Mouse (Mus musculus) MN1 (cell line): ENCODE measurements around the gene Nfkbia.

ENCODE experiments used
- DNase-seq: peaks from one replicate; pipeline ENCODE4 v3.0.0-alpha.2; 2016; ENCODE audit warnings: low spot score

The Nfkbia gene

DNA sequence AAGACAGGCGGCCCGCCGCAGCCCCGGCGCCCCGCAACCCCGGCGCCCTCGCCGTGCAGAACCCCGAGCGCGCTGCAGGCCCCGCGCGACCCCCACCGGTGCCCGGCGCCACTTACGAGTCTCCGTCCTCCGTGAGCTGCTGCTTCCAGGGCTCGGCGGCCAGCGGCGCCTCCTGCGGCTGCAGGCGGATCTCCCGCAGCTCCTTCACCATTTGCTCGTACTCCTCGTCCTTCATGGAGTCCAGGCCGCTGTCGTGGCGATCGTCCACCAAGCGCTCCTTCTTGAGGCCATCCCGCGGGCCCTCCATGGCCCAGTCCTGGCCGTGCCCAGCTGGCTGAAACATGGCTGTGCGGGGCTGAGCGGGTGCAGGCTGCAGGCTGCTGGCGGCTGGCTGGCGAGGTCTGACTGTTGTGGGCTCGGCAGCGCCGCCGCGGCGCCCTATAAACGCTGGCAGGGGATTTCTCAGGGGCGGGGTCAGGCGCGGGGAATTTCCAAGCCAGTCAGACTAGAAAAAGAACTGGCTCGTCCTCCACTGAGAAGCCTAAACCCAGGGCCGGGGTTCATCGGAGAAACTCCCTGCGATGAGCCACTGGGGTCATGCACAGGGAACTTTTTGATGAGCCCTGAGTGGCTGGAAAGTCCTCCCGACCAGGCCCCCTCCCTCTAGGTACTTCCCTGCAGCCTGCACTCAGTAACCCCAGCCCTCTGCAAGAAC lies at the start of gene Nfkbia:
Gene Nfkbia, minus strand, starts transcription at position 464 of the 715 bp plus-strand sequence.
- DNase-seq = peak; percentile 97

- DNase-seq = no peak
Observed at GRCm38 (mm10) chr12:55539157-55539556, 46.7 kb upstream of the Nfkbia start.

DNA sequence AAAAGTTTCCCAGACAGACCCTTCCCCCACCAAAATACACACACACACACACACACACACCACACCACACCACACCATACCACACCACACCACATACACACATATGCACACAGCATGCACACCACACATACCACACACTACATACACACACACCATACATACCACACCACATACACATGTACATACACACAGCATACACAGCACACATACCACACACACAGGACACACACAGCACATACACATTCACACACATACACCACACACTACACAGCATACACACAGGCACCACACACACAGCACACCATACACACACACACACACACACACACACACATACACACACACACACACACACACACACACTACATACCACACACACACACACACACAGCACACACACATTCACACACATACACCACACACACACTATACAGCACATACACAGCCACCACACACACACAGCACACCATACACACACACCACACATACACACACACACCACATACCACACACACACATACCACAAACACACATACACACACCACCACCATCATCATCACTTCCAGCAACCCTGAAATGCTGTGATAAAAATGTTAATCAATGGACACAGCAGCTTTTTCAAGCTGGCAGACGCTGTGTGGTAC lies 46.0 kb upstream of the Nfkbia start:
- DNase-seq = no peak

GRCm38 (mm10) chr12:55537742-55538141 lies 45.3 kb upstream of the Nfkbia start:
- DNase-seq = no peak

GRCm38 (mm10) chr12:55536537-55537135 lies 44.2 kb upstream of the Nfkbia start:
- no peak for DNase-seq

- DNase-seq = no peak
Observed at GRCm38 (mm10) chr12:55526983-55527752, 34.7 kb upstream of the Nfkbia start.

DNA sequence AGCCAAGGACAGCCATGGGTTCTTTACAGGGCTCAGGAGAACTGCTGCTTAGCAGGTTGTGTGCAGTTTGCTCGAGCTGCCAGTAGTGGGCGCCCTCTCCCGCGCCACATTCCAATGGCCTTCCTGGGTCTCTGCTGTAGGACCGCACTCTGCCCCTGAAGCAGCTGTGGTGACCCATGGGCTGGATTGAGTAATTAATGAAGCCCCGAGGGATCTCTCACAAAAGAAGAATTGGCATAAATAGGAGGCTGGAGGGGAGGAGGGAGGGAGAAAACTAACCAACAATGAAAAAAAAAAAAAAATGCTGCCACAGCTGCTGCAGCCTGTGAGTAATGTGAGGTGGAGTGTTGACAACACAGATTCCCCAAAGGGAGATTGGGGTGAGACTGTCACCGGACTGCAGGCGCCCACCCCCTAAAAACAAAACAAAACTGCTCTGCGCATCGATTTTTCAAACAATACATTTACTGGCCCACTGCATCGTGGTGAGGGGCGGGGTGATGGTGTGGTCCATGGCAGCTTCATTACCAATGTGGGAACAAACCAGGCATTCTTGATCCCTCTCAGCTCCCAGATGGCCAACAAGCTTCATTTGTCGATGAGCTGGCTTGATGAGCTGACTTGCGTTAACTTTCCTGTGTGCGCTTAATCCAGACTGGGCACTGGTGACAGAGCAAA lies 25.8 kb upstream of the Nfkbia start:
- DNase-seq = no peak

DNA sequence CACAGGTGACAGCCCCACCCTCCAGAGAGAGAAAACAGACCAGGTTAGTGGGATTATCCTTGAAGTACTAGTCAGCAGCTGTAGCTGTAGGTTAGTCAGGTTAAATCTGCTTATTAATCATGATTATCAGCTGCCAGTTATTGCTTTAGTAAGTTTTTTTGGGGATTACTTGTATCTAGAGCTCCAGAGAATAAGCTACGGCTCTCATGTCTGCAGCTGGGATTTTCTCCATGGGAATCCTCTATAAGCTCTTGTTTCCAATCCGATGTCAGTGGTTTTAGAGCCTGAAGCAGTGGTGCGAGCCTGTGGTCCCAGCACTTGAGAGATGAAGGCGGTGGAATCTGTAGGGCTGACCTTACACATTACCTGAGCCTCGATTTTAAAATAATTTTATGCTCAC lies 16.4 kb upstream of the Nfkbia start:
- DNase-seq = no peak

DNA sequence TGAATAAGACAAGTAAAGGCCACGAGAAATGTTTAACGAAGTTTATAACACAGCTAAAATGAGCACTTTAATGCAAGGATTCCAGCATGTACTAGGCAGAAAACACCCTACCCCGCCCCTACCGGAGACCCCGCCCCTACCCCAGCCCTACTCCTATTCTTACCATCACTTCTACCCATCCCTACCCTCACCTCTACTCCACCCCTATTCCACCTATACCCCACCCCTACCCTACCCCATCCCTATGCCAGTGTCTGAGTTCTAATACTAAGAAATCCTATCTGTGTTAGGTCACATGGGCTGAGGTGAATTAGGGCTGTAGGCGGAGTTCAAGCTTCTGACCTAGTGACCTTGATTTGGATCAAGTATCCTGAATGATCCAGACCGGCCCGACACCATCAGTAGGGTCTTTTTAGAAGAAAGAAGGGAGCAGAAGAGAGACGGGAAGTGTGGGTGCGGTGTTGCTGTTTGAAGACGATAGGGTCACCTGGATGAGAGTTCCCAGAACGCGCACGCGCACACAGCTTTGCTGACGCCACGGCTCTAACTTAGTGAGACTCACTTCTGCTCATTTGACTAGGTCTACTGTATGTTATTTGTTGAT lies 15.0 kb upstream of the Nfkbia start:
- DNase-seq = no peak

GRCm38 (mm10) chr12:55506029-55506330 lies 13.5 kb upstream of the Nfkbia start:
- peak; percentile 96 for DNase-seq

DNA sequence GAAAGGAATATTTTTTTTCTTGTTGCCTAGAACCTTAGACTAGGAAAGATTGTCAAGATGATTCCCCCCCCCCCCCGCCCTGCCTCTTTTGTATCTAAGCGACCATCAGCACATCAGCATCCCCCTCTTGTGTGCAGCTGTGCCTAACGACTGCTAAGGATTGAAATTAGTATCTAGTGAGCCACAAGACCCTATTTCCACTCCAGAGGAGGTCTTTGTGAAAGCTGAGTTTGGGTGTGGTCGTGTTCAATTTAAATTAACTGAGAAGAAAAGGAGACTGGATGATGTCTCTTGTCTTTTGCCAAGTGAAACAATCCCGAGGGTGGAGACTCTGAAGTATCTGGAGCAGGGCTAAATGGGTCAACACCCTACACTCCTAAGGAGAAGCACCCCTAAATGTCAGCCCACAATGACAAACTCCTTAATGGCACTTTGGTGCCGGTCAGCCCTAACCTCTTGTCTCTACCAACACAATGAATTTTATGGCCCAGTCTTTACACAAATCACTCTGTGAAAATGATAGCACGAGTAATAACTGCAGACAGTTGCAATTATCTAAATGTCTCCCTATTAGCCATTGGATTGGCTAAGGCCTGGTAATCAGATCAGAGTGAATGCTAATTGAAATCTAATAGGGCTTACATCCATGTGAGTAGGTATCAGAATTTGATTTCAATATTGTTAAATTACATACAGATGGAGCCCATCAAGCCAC lies 13.0 kb upstream of the Nfkbia start:
- DNase-seq = no peak

DNA sequence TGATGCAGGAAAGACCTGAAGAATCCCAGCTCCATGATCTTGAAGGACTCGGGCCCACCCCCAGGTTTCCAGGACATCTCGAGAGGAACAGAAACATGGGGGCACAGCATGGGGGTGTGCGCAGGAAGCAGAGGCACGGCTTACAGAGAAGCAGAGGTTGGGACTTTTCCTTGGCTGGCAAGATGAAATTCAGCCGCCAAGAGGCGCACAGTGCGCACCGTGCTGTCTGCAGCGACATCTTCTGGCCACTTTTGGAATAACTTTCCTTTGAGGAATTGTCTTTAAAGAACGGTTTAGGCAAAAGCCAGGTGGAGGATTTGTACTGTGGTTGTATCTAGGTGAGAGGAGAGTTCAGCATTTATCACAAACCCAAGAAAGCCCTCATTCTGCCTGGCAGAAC lies 6.6 kb upstream of the Nfkbia start:
- DNase-seq = peak; percentile 96

GRCm38 (mm10) chr12:55497737-55498136 lies 5.3 kb upstream of the Nfkbia start:
- no peak for DNase-seq

- DNase-seq = no peak
Observed at GRCm38 (mm10) chr12:55495902-55496605, 3.6 kb upstream of the Nfkbia start.

DNA sequence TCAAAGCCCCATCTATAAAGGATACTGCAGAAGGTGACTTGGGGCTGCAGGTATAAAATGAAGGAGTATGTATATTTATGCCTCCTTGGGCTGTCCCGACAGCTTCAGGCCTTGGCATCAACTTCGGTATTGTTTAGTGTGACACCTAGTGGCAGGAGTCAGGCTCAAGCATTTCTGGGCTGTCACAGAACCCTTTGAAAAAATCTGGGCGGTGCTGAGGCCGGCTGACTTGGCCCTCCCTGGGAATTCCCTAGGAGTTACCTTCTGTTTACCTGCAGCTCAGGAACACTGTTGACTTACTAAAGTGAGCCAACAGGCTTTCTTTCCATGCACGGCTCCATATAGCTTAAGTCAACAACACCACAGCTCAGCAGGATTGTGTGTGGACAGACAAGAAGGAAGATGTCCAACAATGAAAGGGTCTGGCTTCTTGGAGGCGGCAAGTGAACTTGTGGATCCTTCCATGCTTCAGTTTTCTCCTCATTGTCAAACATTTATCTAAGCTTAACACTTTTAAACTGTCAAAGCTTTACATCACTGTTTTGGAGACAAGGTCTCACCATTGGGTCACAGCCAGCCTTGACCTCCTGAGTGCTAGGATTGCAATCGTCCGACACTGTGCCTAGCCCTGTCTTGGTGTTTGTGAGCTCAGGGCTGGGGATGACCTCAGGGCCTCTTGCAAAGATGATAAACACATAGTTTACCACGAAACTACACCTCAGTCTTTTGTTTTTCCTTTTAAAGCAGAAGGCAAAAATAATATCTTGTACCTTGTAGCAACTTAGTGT lies 2.9 kb upstream of the Nfkbia start:
- peak; percentile 91 for DNase-seq

- peak; percentile 60 for DNase-seq
Observed at GRCm38 (mm10) chr12:55493381-55493780, 934 bp upstream of the Nfkbia start.

GRCm38 (mm10) chr12:55492941-55493340 lies 494 bp upstream of the Nfkbia start:
- DNase-seq = peak; percentile 67

GRCm38 (mm10) chr12:55491516-55492183 lies 797 bp downstream of the Nfkbia start:
- peak; percentile 99 for DNase-seq
